Mouse (Mus musculus): Measurements from ENCODE around the gene Cant1.

Cant1 gene

GRCm38 (mm10) chr11:118418834-118419504 lies at the start of gene Cant1:
Gene Cant1 (minus strand): TSS chr11:118419086.
- in situ Hi-C loops (cut with MboI; ENCODE audit: unreplicated experiment in 2 of 2): no loop called here

- in situ Hi-C loops (cut with MboI; ENCODE audit: unreplicated experiment in 2 of 2): no loop called here
Observed at GRCm38 (mm10) chr11:118467441-118468035, 48.7 kb upstream of the Cant1 start.

GRCm38 (mm10) chr11:118460280-118460679 lies 41.4 kb upstream of the Cant1 start:
- in situ Hi-C loops (cut with MboI; ENCODE audit: unreplicated experiment in 2 of 2): no loop called here

GRCm38 (mm10) chr11:118459536-118459935 lies 40.6 kb upstream of the Cant1 start:
- in situ Hi-C loops (cut with MboI; ENCODE audit: unreplicated experiment in 2 of 2): no loop called here

DNA sequence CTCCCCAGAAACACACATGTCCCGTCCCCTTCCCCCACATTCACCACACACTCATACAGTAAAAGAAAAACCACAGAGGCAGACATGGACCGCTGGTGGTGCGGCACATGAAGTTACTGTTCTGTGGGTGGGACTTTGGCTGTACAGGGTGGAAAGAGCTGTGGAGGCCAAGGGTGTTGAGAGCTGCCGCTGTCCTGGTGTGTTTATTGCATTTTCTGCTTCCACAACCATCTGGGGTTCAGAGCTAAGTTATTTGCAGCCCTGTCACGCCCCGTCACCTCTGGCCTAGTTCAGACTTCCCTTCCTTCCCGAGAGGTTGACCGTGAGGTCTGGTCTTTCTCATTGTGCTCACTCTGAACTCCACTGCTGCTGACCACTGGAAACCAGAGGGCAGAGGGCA lies 40.2 kb upstream of the Cant1 start:
- in situ Hi-C loops (cut with MboI; ENCODE audit: unreplicated experiment in 2 of 2): no loop called here

- in situ Hi-C loops (cut with MboI; ENCODE audit: unreplicated experiment in 2 of 2): no loop called here
Observed at GRCm38 (mm10) chr11:118456937-118457336, 38.1 kb upstream of the Cant1 start.

- in situ Hi-C loops (cut with MboI; ENCODE audit: unreplicated experiment in 2 of 2): no loop called here
Observed at GRCm38 (mm10) chr11:118455788-118456187, 36.9 kb upstream of the Cant1 start.

GRCm38 (mm10) chr11:118453886-118454671 lies 35.2 kb upstream of the Cant1 start:
- in situ Hi-C loops (cut with MboI; ENCODE audit: unreplicated experiment in 2 of 2): no loop called here

DNA sequence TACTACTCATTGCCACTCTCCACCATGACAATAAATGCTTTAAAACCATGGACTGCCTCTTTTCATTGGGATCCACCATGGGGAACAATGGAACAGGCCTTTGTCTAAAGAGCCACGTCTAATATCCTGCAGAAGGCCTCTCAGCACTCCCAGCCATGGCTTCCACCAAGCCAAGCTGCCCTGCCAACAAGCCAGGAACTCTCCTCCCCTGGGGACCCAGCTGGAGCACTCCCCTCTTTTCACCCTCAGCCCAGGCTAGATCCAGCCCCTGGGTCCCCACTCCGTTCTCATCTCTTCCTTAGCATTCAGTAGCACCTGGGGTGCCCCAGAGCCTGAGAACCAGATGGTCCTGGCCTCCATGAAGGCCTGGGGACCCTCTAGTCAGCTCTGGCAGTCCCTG lies 34.1 kb upstream of the Cant1 start:
- in situ Hi-C loops (cut with MboI; ENCODE audit: unreplicated experiment in 2 of 2): no loop called here

- in situ Hi-C loops (cut with MboI; ENCODE audit: unreplicated experiment in 2 of 2): no loop called here
Observed at GRCm38 (mm10) chr11:118451211-118451610, 32.3 kb upstream of the Cant1 start.

DNA sequence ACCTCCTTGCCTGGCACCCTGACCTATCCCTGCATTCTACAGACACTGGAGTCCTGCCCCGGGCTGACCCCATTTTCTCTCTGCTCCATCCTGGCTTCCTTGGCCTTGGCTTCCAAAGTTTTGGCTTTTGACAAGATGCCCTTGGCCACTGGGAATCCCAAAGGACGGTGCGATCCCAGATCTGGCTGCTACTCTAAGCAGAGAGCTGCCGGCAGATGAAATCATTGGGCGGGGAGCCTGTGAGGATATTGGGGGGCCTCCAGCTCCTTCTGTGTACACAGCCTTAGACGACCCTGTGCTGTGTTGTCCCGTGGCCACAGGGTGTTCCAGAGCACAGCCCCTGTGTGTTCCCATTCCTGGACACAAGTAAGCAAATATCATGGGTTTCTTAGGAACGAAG lies 29.5 kb upstream of the Cant1 start:
- in situ Hi-C loops (cut with MboI; ENCODE audit: unreplicated experiment in 2 of 2): loop anchor here (5.0 to 25.0 kb wide), 5 partner anchors 34 to 586 kb away; partner anchors contain the start of genes Tha1 (in 1 of the 2) and Tmem235 (in 1 of the 2)

DNA sequence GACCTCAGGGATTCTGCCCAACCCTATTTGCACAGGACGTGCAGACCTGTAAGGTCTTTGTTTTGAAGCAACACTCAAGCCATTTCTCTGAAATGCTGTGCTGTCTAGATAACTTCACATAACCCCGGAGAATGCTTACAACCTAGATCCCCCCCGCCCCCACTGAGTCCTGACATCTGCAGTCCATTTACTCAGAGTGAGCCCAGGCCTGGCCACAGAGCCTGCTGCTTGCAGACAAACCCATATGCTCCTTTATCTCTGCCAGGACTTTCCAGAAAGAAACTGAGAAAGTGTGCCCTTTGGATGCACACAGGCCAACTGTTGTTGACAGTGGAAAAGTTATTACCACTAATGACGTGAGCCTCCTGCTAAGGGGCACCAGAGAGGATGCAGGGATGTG lies 28.5 kb upstream of the Cant1 start:
- in situ Hi-C loops (cut with MboI; ENCODE audit: unreplicated experiment in 2 of 2): loop anchor here (5.0 to 25.0 kb wide), 5 partner anchors 35 to 585 kb away; partner anchors contain the start of genes Tha1 (in 1 of the 2) and Tmem235 (in 1 of the 2)

DNA sequence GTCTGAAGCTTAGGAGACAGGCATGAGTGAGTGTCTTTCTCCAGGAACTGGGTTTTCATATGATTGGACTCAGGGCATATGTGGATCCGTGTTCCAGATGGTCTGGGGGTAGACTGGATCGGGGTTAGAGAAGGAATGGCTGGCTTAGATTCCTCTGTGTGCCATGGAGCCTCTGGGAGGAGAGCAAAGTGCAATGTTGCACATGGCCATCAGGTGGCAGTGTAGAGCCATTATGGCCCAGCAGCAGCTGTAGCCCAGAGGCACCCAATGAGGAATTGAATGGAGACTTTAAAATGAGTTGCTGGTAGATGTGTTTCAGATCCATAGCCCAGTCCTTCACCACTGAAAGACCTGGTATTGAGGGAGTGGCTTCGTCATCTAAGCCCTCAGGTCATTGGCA lies 27.0 kb upstream of the Cant1 start:
- in situ Hi-C loops (cut with MboI; ENCODE audit: unreplicated experiment in 2 of 2): loop anchor here (5.0 to 25.0 kb wide), 5 partner anchors 36 to 584 kb away; partner anchors contain the start of genes Tha1 (in 1 of the 2) and Tmem235 (in 1 of the 2)

DNA sequence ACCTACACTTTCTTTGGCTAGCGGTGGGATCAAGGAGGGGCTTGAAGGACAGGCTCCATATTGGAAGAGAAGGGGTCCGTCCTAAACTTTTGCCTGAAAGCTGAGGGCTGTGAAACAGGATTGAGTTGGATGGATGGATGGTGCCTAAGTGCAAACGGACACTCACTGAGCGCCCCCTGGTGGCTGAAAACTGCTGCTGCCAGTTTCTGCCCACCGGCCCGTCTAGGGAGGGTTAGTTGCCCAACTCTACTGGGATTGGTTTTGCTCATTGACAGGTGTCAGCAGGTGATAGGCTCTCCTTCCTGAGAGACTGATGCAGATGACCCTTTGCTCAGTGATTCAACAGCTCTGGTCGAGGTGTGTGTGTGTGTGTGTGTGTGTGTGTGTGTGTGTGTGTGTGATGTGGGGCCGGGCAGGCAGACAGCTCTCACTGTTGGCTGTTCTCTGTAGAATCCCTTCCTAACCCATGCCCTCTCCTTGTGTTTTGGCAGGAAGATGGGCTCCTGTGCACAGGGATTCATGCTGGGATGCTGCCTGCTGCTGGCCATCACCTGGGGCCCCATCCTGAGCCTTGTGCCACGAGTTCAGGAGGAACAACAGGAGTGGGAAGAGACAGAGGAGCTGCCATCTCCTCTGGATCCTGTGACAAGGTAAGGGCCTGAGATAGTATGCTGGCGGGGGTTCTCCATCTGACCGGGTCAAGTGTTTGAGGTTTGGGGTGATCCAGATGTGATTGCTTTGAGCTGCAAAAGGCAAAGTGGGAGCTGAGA lies 24.5 kb upstream of the Cant1 start:
- in situ Hi-C loops (cut with MboI; ENCODE audit: unreplicated experiment in 2 of 2): loop anchor here (5.0 to 25.0 kb wide), 3 partner anchors 356 to 581 kb away; partner anchors contain the start of genes Tha1 (in 1 of the 2) and Tmem235 (in 1 of the 2)

DNA sequence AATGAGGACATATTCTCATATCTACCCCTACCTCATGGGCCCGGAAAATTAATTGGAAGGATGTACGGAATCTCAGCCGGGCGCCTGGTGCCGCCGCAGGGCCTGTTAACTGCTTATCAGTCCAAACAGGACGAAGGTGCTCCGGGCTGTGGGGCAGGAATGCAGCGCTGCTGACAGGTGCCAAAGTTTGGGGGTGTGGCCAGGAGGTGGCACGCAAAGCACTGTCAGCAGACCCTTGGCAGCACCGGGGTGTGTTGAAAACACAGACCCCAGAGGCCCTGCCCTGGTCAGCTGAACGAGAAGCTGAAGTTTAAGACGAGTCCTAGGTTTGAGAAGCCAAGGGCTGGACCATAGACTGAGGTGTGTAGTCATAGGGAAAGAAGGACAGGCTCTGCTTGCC lies 23.8 kb upstream of the Cant1 start:
- in situ Hi-C loops (cut with MboI; ENCODE audit: unreplicated experiment in 2 of 2): loop anchor here (5.0 to 25.0 kb wide), 3 partner anchors 355 to 580 kb away; partner anchors contain the start of genes Tha1 (in 1 of the 2) and Tmem235 (in 1 of the 2)

DNA sequence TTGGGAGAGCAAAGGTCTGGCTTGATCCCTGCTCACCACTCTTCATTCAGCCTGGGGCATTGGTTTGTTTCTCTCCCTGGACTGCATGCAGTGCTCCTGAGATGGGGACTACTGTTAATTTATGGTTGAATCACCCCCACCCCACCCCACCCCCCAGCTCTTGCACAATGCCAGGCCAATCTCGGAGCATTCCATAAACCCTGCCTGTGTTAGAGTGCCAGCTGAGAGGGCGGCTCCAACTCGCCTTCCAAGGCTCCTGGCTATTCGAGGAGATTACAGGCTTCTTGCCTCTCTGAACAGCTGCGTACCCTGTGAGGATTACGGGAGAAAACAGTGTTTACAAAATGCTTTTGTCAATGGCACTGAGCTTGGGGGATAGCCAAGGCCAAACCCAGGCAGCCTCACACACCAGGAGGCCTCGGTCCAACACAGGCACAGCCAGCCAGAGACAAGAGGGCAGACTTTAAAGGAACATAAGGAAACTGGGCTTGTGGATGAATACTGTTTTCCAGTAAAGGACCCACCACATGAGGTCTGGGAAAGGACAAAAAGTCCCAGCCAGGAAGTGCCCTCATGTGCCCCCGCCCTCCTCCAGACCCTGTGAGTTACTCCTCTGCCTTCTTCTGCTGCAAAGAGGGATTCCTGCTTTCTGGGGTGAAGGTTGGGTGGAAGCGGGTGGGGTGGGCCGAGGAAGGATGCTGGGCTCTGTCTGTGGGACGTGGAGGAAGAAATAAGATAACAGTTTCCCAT lies 20.0 kb upstream of the Cant1 start:
- in situ Hi-C loops (cut with MboI; ENCODE audit: unreplicated experiment in 2 of 2): loop anchor here in 1 of 2 experiments (25.0 kb wide), 1 partner anchor 577 kb away; the partner anchor contains the start of genes Tha1 and Tmem235

- in situ Hi-C loops (cut with MboI; ENCODE audit: unreplicated experiment in 2 of 2): loop anchor here in 1 of 2 experiments (25.0 kb wide), 1 partner anchor 574 kb away; the partner anchor contains the start of genes Tha1 and Tmem235
Observed at GRCm38 (mm10) chr11:118436471-118436935, 17.6 kb upstream of the Cant1 start.

- in situ Hi-C loops (cut with MboI; ENCODE audit: unreplicated experiment in 2 of 2): loop anchor here in 1 of 2 experiments (25.0 kb wide), 1 partner anchor 572 kb away; the partner anchor contains the start of genes Tha1 and Tmem235
Observed at GRCm38 (mm10) chr11:118434093-118434492, 15.2 kb upstream of the Cant1 start.

GRCm38 (mm10) chr11:118433398-118433868 lies 14.5 kb upstream of the Cant1 start:
- in situ Hi-C loops (cut with MboI; ENCODE audit: unreplicated experiment in 2 of 2): loop anchor here in 1 of 2 experiments (25.0 kb wide), 1 partner anchor 571 kb away; the partner anchor contains the start of genes Tha1 and Tmem235
